Mouse (Mus musculus) splenic B cell, adult 2 months (primary cell): ENCODE results near the gene Angptl4.
"Not testable (repeated sequence)": the region's sequence is repeated elsewhere in the genome, so short reads cannot be mapped to it uniquely, and the experiment has no call there.

Experiments
- DNase-seq: peaks from one replicate; pipeline ENCODE4 v3.0.0-alpha.2; 2011; ENCODE audit warnings: low read depth, low spot score
- H3K27me3 ChIP-seq: 2 replicates; pipeline ENCODE4 v1.6.1; 2012; ENCODE audit warnings: mild to moderate bottlenecking, low read length, moderate library complexity, mixed read lengths; ENCODE audit not compliant: control insufficient read depth, poor library complexity, insufficient read depth, severe bottlenecking
- H3K36me3 ChIP-seq: 2 replicates; pipeline ENCODE4 v1.6.1; 2012; ENCODE audit warnings: mild to moderate bottlenecking, low read length, moderate library complexity, mixed read lengths; ENCODE audit not compliant: control insufficient read depth, poor library complexity, insufficient read depth, severe bottlenecking

Angptl4 gene

GRCm38 (mm10) chr17:33755418-33756107 is 26.1 kb downstream of the Angptl4 start:
- no peak for DNase-seq
- H3K27me3 ChIP-seq = no peaks in the 10 kb centered on the region
- no peaks in the 10 kb centered on the region; the same call in 1 of the 2 replicates for H3K36me3 ChIP-seq

DNA sequence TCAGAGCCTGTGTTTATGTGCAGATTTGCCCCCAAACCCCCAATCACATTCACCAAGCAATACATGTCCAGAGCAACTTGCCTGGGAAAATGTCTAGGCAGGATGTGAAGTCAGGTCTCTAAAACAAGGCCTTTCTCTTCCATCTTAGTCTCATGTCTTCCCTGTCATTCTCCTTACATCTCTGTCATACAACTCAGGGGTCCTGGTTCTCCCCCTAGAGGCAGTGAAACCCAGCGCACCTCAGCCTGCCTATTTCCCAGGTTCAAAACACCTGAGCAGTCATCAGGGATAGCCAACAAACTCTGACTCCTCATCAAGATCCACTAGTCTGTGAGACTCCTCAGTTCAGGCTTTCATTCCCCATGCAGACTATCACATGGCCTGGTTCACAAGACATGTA is 27.0 kb downstream of the Angptl4 start:
- peak; percentile 23 for DNase-seq
- H3K36me3 ChIP-seq = no peaks in the 10 kb centered on the region; the same call in 1 of the 2 replicates
- no peaks in the 10 kb centered on the region for H3K27me3 ChIP-seq

DNA sequence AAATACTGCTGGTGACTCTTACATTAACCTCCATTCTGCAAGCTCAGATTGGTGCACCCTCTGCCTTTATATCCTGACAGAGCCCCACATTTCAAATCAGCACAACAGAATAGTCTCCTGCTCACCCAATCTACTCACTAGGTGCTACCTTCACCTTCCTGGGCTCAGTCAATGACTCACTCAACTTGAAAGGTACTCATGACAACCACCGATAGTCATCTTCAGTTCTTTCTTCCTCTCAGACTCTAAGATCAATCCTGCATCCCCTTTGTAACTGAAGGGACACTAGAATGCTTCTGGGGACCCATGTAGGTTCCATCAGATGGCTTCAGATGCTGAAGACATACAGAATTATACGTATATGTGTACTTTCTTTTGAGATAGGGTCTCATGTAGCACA is 29.3 kb downstream of the Angptl4 start:
- DNase-seq = no peak
- H3K27me3 ChIP-seq = no peaks in the 10 kb centered on the region

GRCm38 (mm10) chr17:33751181-33751580 is 30.4 kb downstream of the Angptl4 start:
- Histone ChIP-seq H3K36me3 (peaks cover 1% of the 10 kb centered on the region), H3K27me3 (no peaks in the 10 kb centered on the region)
- no peak for DNase-seq

More for the DNA sequence above, 29.3 kb downstream of the Angptl4 start:
- H3K36me3 ChIP-seq = peaks cover 1% of the 10 kb centered on the region

- DNase-seq = no peak
- peaks cover 1% of the 10 kb centered on the region for H3K36me3 ChIP-seq
- H3K27me3 ChIP-seq = no peaks in the 10 kb centered on the region
These were observed 32.2 kb downstream of the Angptl4 start for GRCm38 (mm10) chr17:33749451-33749850.

- H3K36me3 ChIP-seq = peaks cover 1% of the 10 kb centered on the region; the same call in 1 of the 2 replicates
- DNase-seq = peak; percentile 31
These were observed 35.6 kb downstream of the Angptl4 start for GRCm38 (mm10) chr17:33746011-33746410.

DNA sequence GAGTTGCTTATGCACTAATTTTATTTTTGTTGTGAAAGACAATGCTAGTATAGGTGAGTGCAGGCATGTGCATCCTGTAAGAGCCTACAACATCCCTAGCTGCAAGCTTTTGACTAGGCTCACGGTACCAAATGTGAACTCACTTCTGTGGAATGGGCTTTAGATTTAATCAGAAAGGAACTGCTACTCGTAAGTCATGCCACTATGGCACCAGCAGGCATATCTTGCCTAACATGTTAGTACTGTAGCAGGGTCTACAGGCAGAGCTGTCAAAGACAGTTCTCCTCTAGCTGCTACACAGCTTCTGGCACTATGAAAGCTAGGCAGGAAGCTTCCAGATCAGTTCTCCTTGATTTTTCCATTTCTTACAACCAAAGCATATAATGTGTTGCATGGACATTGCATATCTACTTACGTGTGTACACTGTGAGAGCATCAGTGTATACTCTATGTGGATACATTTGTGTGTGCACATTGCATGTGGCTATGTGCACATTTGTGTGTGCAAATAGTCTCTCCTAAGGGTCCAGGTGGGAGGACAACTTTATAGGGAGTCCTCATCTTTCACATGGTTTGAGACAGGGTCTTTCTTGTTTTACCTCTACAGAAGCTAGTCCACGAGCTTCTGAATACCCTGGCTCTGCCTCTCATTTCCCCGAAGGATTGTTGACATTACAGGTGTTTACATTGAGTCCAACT is 36.8 kb downstream of the Angptl4 start:
- DNase-seq = no peak
- H3K27me3 ChIP-seq = no peaks in the 10 kb centered on the region
- H3K36me3 ChIP-seq = peaks cover 1% of the 10 kb centered on the region; the same call in 1 of the 2 replicates

More at GRCm38 (mm10) chr17:33746011-33746410, 35.6 kb downstream of the Angptl4 start:
- H3K27me3 ChIP-seq = no peaks in the 10 kb centered on the region

DNA sequence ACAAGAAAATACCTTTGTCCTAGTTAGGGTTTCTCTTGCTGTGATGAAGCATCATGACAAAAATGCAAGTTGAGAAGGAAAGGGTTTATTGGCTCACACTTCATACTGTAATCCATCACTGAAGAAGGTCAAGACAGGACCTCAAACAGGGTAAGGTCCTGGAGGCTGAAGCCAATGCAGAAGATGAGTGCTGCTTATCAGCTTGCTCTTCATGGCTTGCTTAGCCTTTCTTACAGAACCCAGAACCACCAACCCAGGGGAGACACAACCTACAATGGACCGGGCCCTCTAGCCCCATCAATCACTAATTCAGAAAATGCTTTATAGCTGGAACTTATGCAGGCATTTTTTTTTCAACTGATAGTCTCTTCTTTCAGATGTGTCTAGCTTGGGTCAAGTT is 39.2 kb downstream of the Angptl4 start:
- H3K27me3 ChIP-seq = no peaks in the 10 kb centered on the region
- DNase-seq = no peak
- no peaks in the 10 kb centered on the region for H3K36me3 ChIP-seq

DNA sequence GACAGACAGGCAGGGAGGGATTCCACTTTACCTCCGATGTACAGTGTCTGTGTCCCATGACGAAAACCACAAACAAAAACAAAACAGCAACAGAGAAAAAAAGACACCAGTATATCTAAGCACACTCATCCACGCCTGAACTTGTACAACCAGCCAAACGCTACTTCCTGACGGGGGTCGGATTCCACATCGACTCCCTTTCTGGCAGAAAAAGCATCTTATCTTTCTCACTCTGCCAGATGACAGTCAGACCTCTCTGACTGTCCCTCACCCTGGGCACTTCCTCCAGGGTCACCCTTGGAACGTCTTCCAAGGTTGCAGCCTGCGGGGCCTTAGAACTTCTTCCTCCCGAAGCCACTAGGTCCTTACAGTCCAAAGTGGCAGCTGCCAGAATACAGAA is 48.1 kb downstream of the Angptl4 start:
- not testable (repeated sequence) for H3K36me3 ChIP-seq, H3K27me3 ChIP-seq, DNase-seq

DNA sequence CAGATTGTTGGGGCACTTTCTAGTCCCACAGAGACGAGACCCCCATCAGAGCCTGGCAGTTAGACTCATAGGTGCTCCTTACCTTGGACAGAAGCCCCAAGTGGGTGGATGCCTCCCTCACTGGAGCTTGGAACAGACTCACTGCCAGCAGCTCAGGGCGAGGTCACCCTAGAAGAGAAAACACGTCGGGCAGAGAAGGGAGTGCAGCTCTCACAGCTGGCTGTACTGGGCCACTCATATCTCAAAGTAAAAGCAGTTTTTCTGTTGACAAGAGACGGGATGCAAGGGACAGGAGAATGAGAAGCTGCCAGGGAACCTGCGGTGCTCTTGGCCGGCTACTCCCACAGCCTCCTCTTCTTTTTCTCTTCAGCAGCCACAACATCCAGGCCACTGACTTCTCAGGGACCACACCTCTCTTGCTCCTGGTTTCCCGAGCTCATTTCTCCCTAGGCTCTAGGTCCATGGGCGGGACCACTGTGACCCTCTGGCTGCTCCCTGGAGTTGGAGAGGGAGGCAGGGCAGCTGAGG is 49.0 kb downstream of the Angptl4 start:
- not testable (repeated sequence) for H3K27me3 ChIP-seq, H3K36me3 ChIP-seq, DNase-seq

- Histone ChIP-seq H3K27me3 (no peaks in the 10 kb centered on the region), H3K36me3 (no peaks in the 10 kb centered on the region)
- DNase-seq = no peak
These were observed 52.4 kb downstream of the Angptl4 start for GRCm38 (mm10) chr17:33729215-33729614.

DNA sequence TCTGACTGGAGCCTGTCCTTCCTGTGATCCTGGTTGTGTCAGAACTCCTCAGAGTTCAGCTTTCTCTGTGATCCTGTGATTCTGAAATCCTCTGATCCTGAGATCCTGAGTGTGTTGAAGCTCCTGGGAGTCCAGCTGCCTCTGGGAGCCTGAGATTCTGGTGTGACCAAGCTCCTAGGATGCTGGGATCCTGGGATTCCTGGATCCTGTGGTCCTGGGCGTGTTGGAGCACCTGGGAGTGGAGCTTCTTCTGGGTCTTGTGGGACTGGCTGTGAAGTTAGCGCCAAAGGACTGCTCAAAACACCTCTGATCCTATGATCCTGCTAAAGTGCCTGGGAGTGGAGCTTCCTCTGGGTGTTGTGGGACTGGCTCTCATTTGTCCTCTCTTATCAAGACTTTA is 53.2 kb downstream of the Angptl4 start:
- H3K36me3 ChIP-seq = no peaks in the 10 kb centered on the region
- no peaks in the 10 kb centered on the region for H3K27me3 ChIP-seq
- no peak for DNase-seq
